Mouse (Mus musculus): ENCODE results near the gene Ctnnd2.

DNA sequence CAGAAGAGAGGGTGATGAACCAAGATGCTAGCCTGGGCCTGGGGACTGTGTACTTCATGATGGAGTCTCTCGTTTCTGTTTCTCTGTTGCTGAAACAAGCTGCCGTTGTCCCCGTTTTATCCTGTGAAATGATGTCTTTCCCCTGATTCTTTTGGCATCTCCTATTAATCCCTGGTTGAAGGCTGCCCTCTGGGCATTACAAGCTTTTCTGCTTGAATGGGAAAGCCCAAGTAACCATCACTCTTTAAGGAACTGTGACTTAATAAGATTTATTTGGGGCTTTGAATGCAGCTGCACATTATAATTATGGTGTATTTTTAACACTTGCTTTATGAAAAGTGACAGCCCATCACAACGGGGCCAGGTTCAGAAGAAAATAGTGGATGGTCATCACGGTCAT, 40.4 kb downstream of the Ctnnd2 start:
- TF ChIP-seq EP300 (IDR thresholded peaks at IDR 0.05) (no peak), CTCF (IDR thresholded peaks at IDR 0.05) (no peak)

Data from lung, postnatal 0 days (tissue).